Mouse (Mus musculus) central nervous system, embryonic 14 days (tissue): ENCODE data around the gene Fkbp8. TPM values are rescaled to one million over a fixed set of nuclear protein-coding genes. Genes with fewer than 3 reads are reported as not detected.

Source experiments
- polyA plus RNA-seq: library from polyadenylated mRNA; depleted of rRNA; stranded (reverse); fragments of >200 nt; gene quantifications from 2 replicates; pipeline ENCODE4 v1.2.3, GENCODE M21; 2012; rRNA removed

The Fkbp8 gene
- polyA plus RNA-seq, result 446 and 466 TPM in 2 replicates

GRCm38 (mm10) chr8:70527512-70528181 lies at the start of gene Fkbp8, which contains the start of gene Kxd1:
Gene Fkbp8 (plus strand): TSS chr8:70527724.
Gene Kxd1 (minus strand): TSS chr8:70527956.

GRCm38 (mm10) chr8:70486941-70487520 lies 40.5 kb upstream of the Fkbp8 start, which contains the start of gene Tmem59l:
Gene Tmem59l (minus strand): TSS chr8:70487358.

GRCm38 (mm10) chr8:70492664-70493640 lies 34.6 kb upstream of the Fkbp8 start, which contains the start of gene Crlf1:
Gene Crlf1 (plus strand): TSS chr8:70493158.

DNA sequence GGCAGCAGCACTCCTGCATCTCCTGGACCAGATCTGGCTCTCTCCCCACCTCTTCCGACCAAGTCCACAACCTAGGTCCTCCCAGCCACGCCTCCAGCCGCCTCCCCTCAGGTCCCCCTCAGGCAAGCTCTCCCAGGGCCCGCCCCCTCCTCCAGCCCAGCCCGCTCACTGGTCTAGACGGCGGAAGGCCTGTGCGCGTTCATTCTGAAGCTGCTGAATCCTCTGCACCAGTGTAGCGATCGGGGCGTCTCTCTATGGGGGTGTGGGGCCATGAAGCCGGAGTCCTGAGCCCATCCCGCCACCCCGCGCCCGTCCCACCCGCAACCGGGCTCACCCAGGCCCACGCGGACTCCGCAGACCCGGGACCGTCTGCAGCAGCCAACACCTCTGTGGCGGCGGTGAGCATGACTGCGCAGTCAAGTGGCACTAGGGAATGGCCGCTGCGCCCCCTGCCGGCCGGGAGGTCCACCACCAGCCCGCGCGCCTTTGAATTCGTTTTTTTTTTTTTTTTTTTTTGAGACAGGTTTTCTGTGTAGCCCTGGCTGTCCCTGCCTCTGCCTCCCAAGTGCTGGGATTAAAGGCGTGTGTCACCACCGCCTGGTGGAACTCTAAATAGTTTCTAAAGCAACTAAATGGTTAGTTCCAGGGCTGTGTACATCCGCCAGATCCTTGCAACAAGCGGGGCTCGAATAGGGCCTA lies 21.0 kb upstream of the Fkbp8 start, which contains the start of gene Rex1bd:
TSS of gene Rex1bd (minus strand) at position 425 of the 699 bp plus-strand sequence.

DNA sequence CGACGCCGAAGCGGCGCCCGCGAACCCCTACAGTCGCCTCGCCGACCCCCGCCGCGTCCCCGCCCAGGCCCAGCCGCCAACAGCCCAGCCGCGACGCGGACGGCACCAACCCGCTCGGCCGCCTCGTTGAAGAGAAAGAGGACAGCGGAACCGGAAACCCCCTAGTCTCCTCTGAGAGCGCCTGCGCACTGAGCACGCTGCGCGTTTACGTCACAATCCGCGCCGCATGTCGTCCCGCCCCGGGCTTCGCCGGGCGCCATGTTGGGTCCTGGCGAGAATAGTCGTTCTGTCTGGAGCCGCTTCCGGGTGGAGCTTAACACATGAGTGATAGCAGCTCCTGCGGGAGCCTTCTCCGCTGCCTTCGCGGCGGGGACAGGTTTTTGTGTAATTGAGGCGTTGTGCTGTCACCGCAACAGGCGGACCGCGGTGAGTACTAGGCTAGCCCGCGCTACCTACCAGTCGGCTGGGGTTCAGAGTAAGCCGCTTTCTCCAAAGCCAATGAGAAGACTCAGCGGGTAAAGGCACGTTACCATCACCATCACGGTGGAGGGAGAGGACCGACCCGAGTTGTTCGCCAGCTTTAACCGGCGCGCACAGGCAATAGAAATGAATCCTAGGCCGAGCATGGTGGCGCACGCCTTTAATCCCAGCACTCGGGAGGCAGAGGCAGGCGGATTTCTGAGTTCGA lies 17.2 kb upstream of the Fkbp8 start, which contains the start of gene Uba52:
TSS of gene Uba52 (minus strand) at position 574 of the 688 bp plus-strand sequence.

DNA sequence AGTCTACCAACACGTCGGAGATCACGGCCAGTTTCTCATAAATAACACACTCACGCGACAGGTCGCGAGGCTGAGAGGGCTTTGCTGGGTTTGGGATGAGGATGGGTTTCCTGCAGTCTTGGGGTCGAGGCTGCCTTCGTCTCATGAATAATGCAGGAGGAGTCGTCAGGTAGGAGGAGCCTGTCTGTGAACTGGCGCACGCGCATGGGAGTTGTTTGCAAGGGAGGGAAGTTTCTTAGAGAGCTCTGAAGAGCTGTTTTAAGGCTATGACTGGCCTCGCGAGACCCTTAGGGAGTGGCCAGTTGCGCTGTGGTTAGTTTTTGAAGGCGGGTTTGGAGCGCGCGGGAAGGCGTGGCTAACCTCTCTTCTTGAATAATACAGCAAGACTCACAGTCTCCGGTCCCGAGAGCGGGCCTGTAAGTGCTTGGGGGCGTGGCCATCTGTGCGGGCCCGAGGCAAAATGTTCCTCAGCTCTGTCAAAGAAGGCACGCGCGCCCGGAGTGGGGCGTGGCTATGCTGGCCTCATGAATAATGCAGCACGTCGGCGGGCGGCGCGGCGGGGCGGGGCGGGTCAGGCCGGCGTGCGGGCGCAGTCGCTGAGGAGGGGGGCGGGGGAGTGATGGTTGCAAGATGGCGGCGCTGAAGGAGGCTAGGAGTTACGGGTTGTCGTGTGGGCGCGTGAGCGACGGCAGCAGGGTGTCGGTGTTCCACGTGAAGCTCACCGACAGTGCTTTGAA lies 11.7 kb downstream of the Fkbp8 start, which contains the start of gene Ell:
TSS of gene Ell (plus strand) at position 381 of the 737 bp plus-strand sequence.

Other genes with a start within 250 kb of the Fkbp8 start
- 74.1 and 85.3 TPM in 2 replicates for gene Homer3, start 244.9 kb upstream of the Fkbp8 start, polyA plus RNA-seq
- gene Ddx49, start 225.2 kb upstream of the Fkbp8 start, polyA plus RNA-seq, result 59.2 and 61.1 TPM in 2 replicates
- gene Cope, start 225.2 kb upstream of the Fkbp8 start, polyA plus RNA-seq, result 281 and 299 TPM in 2 replicates
- gene Cers1, start 211.9 kb upstream of the Fkbp8 start, polyA plus RNA-seq, result 27.7 and 27.9 TPM in 2 replicates
- gene Gdf1, start 197.9 kb upstream of the Fkbp8 start, polyA plus RNA-seq, result 13.2 and 14.1 TPM in 2 replicates
- gene Upf1, start 174.4 kb upstream of the Fkbp8 start, polyA plus RNA-seq, result 26.8 and 30.5 TPM in 2 replicates
- 0.23 and 14.2 TPM in 2 replicates for gene Comp, start 154.2 kb upstream of the Fkbp8 start, polyA plus RNA-seq
- 46.5 and 52.0 TPM in 2 replicates for gene Crtc1, start 88.1 kb upstream of the Fkbp8 start, polyA plus RNA-seq
- 37.6 and 39.6 TPM in 2 replicates for gene Klhl26, start 50.8 kb upstream of the Fkbp8 start, polyA plus RNA-seq
- gene Tmem59l, start 40.4 kb upstream of the Fkbp8 start, polyA plus RNA-seq, result 47.6 and 47.7 TPM in 2 replicates
- 1.8 and 6.7 TPM in 2 replicates for gene Crlf1, start 34.6 kb upstream of the Fkbp8 start, polyA plus RNA-seq
- 177 and 179 TPM in 2 replicates for gene Rex1bd, start 21.0 kb upstream of the Fkbp8 start, polyA plus RNA-seq
- 1,708 and 2,002 TPM in 2 replicates for gene Uba52, start 16.9 kb upstream of the Fkbp8 start, polyA plus RNA-seq
- gene Kxd1, start 232 bp downstream of the Fkbp8 start, polyA plus RNA-seq, result 42.2 and 43.7 TPM in 2 replicates
- gene Ell, start 11.7 kb downstream of the Fkbp8 start, polyA plus RNA-seq, result 29.2 and 29.7 TPM in 2 replicates
- gene Isyna1, start 66.6 kb downstream of the Fkbp8 start, polyA plus RNA-seq, result 143 and 177 TPM in 2 replicates
- 183 and 213 TPM in 2 replicates for gene Ssbp4, start 81.1 kb downstream of the Fkbp8 start, polyA plus RNA-seq
- 1.6 TPM in 2 replicates for gene Lrrc25, start 88.4 kb downstream of the Fkbp8 start, polyA plus RNA-seq
- 0.19 and 0.29 TPM in 2 replicates for gene Gdf15, start 104.7 kb downstream of the Fkbp8 start, polyA plus RNA-seq
- gene Pgpep1, start 132.7 kb downstream of the Fkbp8 start, polyA plus RNA-seq, result 59.2 and 61.0 TPM in 2 replicates
- gene Lsm4, start 145.5 kb downstream of the Fkbp8 start, polyA plus RNA-seq, result 183 and 207 TPM in 2 replicates
- gene Jund, start 171.2 kb downstream of the Fkbp8 start, polyA plus RNA-seq, result 210 and 211 TPM in 2 replicates
- gene Iqcn, start 175.7 kb downstream of the Fkbp8 start, polyA plus RNA-seq, result 0.08 and 0.10 TPM in 2 replicates
- not detected in 2 replicates for gene Gm3336, start 190.8 kb downstream of the Fkbp8 start, polyA plus RNA-seq
- gene Pde4c, start 196.0 kb downstream of the Fkbp8 start, polyA plus RNA-seq, result 0.53 and 0.63 TPM in 2 replicates
- 325 and 328 TPM in 2 replicates for gene Rab3a, start 227.0 kb downstream of the Fkbp8 start, polyA plus RNA-seq
- 29.6 and 30.7 TPM in 2 replicates for gene Mpv17l2, start 233.2 kb downstream of the Fkbp8 start, polyA plus RNA-seq
- gene Pik3r2, start 249.0 kb downstream of the Fkbp8 start, polyA plus RNA-seq, result 130 and 142 TPM in 2 replicates